Mouse (Mus musculus) bone marrow, adult 2 months (tissue): ENCODE data around the gene Kalrn.

Source experiments
- CTCF ChIP-seq: fragments of 200-500 bp; IDR thresholded peaks from 2 replicates; pipeline ENCODE4 v1.5.1; 2011; ENCODE audit warnings: low read length, control low read depth; ENCODE audit not compliant: control insufficient read depth, insufficient read depth
- POLR2A ChIP-seq: fragments of 200-500 bp; IDR thresholded peaks from 2 replicates; pipeline ENCODE4 v1.6.1; 2011; ENCODE audit warnings: low read depth, mild to moderate bottlenecking, control low read depth, low read length, borderline replicate concordance; ENCODE audit not compliant: control insufficient read depth

- TF ChIP-seq POLR2A (no peak), CTCF (no peak)
Observed at GRCm38 (mm10) chr16:34172572-34173181, 400.7 kb downstream of the Kalrn start.
